Mouse (Mus musculus) liver, adult 10 weeks (tissue): ENCODE results near the gene Sod2. TPM values are rescaled to one million over a fixed set of nuclear protein-coding genes. Genes with fewer than 3 reads are reported as not detected.

ENCODE experiments used
- polyA plus RNA-seq: library from polyadenylated mRNA; stranded (reverse); fragments of 350-450 nt; fragmentation: Illumina TruSeq; extraction: RNeasy Lipid Tissue Mini Kit (QIAGEN cat#74804); gene quantifications from one replicate; pipeline ENCODE4 v1.2.3, GENCODE M21; 2014; ENCODE audit warnings: low read depth, low replicate concordance

Sod2 gene
- 170 TPM for polyA plus RNA-seq

DNA sequence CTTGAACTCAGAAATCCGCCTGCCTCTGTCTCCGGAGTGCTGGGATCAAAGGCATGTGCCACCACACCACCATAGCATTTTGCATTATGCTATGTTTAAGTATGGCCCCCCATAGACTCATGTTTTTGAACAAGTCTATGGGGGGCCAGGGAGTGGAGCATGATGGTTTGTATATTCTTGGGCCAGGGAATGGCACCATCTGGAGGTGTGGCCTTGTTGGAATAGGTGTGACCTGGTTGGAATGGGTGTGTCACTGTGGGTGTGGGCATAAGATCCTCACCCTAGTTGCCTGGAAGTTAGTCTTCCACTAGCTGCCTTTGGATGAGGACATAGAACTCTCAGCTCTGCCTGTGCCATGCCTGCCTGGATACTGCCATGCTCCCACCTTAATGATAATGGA is at the start of gene Sod2:
Sod2 (plus strand) TSS at position 301 of the 400 bp plus-strand sequence.

DNA sequence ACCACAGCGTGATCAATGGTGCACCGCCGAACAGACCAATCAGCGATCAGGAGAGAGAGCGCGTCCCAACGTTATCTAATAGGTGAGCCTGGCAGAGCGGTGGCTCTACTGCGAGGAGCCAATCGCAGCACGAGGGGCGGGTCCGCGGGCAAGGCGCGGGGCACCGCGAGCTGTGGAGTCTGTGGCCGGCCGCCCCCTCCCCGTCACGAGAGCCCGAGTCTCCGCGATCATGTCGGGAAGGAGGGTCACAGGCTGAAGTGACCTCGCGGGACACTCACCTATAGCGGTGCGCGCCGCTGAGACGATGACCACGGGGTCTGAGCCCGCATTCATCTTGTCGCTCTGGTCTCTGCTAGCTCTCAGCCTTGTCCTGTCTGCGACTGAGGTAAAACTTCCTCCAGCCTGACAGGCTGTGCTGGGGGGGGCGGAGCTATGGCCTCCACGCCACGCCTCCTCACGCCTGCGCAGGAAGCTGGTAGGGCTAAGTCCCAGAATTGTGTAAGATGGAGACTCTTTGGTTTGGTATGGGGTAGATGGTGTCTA is 46.2 kb upstream of the Sod2 start, which contains the start of gene Acat2:
Acat2 (minus strand) TSS at position 417 of the 543 bp plus-strand sequence.

DNA sequence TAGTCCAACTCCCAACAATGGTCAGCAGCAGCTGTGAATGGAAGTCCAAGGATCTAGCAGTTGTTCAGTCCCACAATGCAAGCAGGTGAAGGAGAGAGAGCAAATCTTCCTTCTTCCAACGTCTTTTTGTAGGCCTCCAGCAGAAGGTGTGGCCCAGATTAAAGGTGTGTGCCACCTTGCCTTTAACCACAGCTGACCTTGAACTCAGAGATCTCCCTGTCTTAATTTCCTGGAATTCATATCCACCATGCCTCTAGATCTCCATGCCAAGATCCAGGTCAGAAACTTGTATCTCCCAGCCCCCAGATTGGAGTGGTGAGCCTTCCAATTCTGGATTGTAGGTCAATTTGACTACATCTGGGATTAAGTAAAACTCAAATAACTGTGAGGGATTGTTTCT is 12.6 kb upstream of the Sod2 start, which contains the start of gene Wtap:
Wtap (minus strand) TSS at position 101 of the 400 bp plus-strand sequence.

DNA sequence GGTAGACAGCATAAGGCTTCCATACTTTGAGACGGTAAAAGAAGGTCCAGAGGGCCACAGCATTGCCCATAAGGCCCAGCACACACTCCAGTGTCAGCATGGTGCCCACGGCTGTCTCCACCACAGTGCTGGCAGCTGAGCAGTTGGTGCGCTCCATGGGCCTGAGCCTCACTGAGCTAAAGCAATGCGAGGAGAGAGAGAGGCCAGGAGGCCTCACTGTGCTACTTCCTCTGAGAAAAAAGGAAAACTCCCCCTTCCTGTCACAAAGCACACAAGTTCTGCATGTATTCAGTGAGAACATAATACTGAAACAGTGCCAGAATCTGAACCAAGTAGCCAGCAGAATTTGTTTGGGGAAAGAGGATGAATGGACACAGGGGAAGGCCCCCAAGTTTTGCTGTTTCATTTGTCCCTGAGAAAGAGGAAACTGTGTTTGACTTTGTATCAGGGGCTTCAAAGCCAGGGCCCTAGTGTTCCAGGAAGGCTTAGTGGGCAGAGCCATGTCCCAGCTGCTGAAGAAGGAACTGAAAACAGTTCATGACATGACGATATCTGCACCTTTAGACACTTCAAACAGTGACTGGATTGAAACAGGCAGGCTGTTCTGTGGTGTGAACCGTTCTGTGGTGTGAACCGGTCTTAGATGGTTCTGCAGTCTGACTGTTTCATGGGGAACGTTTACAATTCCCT is 45.6 kb downstream of the Sod2 start, which contains the start of gene Gpr31b:
Gpr31b (minus strand) TSS at position 173 of the 690 bp plus-strand sequence.

GRCm38 (mm10) chr17:13060804-13061203 is 54.2 kb downstream of the Sod2 start, which contains the start of gene Tcp10b:
Tcp10b (plus strand) TSS chr17:13061104.

Other genes with a start within 250 kb of the Sod2 start
- 3.4 TPM for gene Igf2r, start 237.2 kb upstream of the Sod2 start, polyA plus RNA-seq
- gene Mas1, start 138.7 kb upstream of the Sod2 start, polyA plus RNA-seq, result not detected
- gene Mrgprh, start 130.8 kb upstream of the Sod2 start, polyA plus RNA-seq, result not detected
- gene Pnldc1, start 96.6 kb upstream of the Sod2 start, polyA plus RNA-seq, result not detected
- 209 TPM for gene Tcp1, start 91.1 kb upstream of the Sod2 start, polyA plus RNA-seq
- gene Mrpl18, start 90.5 kb upstream of the Sod2 start, polyA plus RNA-seq, result 88.3 TPM
- gene Acat3, start 66.2 kb upstream of the Sod2 start, polyA plus RNA-seq, result 353 TPM
- 81.3 TPM for gene Acat2, start 46.1 kb upstream of the Sod2 start, polyA plus RNA-seq
- 55.4 TPM for gene Wtap, start 12.7 kb upstream of the Sod2 start, polyA plus RNA-seq
- not detected for gene Gpr31b, start 45.5 kb downstream of the Sod2 start, polyA plus RNA-seq
- 0.26 TPM for gene Tcp10b, start 54.3 kb downstream of the Sod2 start, polyA plus RNA-seq
- not detected for gene Unc93a, start 125.0 kb downstream of the Sod2 start, polyA plus RNA-seq
- gene Smok2a, start 214.3 kb downstream of the Sod2 start, polyA plus RNA-seq, result not detected
- not detected for gene Smok2b, start 223.4 kb downstream of the Sod2 start, polyA plus RNA-seq